Mouse (Mus musculus): ENCODE measurements around the gene Lrch3.
"Not testable (repeated sequence)": the region's sequence is repeated elsewhere in the genome, so short reads cannot be mapped to it uniquely, and the experiment has no call there.

- TF ChIP-seq POLR2A (IDR thresholded peaks at IDR 0.05; ENCODE audit: insufficient read length, low read depth); MAX (IDR thresholded peaks at IDR 0.05; ENCODE audit: low read depth); MYOG (IDR thresholded peaks at IDR 0.05; ENCODE audit: control insufficient read depth in 1 of 3, insufficient read depth in 1 of 3, insufficient read length in 2 of 3, low read depth in 2 of 3); TCF12 (IDR thresholded peaks at IDR 0.05; ENCODE audit: insufficient read depth, poor library complexity, severe bottlenecking); USF1 (IDR thresholded peaks at IDR 0.05; ENCODE audit: low read depth); E2F4 (IDR thresholded peaks at IDR 0.05; ENCODE audit: insufficient read depth); TCF3 (IDR thresholded peaks at IDR 0.05; ENCODE audit: insufficient read length, low read depth); POLR2AphosphoS2 (IDR thresholded peaks at IDR 0.05; ENCODE audit: insufficient read length, low read depth): not testable (repeated sequence)
These were observed 144.8 kb downstream of the Lrch3 start for GRCm38 (mm10) chr16:33058656-33059055.
